Mouse (Mus musculus) cerebellum, postnatal 10 days (tissue): ENCODE results near the gene 4930503B20Rik.

Experiments
- DNase-seq, 2 experiments: peaks; one replicate each; pipeline ENCODE4 v3.0.0; 2021; ENCODE audit warnings: mixed read lengths in 2 of 2

4930503B20Rik gene

GRCm38 (mm10) chr3:146650716-146651115 is 401 bp downstream of the 4930503B20Rik start:
- DNase-seq = no peak

- no peak for DNase-seq
Observed at GRCm38 (mm10) chr3:146649311-146649894, 1.7 kb downstream of the 4930503B20Rik start.

GRCm38 (mm10) chr3:146641818-146642427 is 9.2 kb downstream of the 4930503B20Rik start:
- DNase-seq = peak; percentile 74 to 80

- no peak for DNase-seq
Observed at GRCm38 (mm10) chr3:146632506-146632905, 18.6 kb downstream of the 4930503B20Rik start.

DNA sequence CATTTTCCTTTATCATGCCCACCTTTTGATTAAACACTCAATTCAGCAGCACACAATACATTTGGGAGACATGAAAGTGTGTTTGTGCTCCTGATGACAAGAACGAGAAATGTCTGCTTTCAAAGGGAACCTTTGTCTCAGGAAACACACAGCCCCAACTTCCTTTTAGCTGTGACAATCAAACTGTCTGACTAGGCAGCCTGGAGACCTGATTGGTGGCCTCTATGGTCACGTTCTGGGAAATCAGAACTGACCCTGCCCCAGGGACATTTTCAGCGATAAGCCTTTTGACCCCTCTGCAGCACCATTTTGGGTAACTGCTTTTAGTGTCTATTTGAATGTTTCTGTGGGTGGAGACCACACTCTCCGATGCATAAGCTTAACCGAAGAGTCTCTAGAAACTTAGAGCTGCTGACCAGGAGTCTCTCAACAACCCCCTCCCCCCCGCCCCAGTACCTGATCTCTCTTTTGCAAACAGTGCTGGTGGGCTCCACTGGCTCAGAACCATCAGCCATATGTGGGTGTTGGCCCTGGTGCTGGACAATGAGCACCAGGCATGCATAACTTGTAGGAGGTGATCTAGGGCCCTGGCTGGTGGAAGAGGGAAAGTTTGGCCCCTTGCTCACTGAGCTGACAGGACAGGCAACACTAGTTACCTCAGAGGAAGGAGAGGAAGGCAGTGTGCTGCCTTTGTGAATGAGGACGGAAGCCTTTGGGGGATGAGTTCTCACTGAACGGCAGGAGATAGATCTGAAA is 22.7 kb downstream of the 4930503B20Rik start:
- DNase-seq = no peak

DNA sequence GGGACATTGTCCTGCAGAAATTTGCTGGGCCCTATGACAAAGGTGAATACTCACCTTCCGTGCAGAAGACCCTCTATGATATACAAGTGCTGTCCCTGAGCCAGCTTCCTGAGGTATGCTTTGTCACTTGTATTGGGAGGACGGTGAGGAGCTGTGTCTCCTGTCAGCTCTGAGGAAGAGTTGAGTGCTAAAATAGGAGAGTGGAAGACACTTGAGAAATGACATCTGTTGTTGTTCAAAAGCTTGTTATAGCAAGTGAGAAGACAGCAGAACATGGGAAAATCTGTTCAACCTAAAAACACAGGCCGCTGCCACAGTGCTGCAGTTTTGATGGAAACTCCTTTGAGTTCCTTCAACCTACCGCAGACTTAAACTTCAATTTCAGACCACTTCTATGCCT is 25.4 kb downstream of the 4930503B20Rik start:
- DNase-seq = no peak

GRCm38 (mm10) chr3:146621966-146622365 is 29.2 kb downstream of the 4930503B20Rik start:
- DNase-seq = no peak

DNA sequence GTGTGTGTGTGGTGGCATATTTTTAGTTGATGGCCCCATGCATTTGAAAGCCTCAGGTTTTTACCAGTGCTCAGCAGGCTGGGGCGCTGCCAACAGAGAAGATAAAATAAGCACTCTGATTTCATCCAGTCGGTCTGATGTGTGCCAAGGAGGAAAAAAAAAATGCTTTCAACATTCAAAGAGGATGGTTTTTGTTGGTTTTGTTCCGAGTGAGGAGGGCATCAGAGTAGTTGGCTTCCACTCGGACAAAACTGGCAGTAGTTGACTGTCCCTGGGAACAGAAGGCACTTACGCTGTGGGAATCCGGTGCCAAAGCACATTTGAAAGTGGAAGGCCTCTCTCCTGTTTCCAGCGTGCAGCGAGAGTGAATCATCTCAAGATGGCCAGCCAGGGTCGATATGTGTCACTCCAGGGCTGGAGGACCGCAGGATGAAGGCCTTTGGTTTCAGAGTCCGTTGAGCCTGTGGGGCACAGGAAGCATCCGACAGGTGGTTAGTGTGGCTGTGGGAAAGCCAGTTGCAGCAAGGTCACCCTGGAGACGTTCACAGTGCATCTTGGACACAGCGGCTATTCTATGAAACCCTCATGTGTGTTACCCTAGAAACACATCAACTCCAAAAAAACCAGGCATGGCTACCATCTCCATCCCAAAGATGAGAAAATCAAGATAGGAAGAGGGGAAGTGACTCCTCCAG is 30.4 kb downstream of the 4930503B20Rik start:
- peak; percentile 85 to 89 for DNase-seq

DNA sequence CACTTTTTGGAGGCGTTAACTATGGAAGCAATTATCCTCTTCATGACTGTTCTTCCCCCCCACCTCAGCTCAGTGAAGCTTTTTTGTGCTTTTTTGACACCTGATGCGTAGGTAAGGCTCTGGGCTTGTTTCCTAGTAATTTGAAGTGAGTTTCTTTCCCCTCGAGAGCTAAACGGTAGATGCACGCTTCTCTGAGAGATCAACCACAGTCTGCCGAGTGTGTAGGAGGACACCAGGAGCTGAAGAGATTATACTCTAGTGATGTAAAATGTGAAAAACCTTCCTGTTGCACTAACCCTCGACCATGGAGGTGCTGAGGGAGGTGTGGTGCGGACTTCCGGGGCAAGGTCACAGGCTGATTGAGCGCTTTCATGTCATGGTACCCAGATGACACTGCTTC is 31.0 kb downstream of the 4930503B20Rik start:
- DNase-seq = no peak

DNA sequence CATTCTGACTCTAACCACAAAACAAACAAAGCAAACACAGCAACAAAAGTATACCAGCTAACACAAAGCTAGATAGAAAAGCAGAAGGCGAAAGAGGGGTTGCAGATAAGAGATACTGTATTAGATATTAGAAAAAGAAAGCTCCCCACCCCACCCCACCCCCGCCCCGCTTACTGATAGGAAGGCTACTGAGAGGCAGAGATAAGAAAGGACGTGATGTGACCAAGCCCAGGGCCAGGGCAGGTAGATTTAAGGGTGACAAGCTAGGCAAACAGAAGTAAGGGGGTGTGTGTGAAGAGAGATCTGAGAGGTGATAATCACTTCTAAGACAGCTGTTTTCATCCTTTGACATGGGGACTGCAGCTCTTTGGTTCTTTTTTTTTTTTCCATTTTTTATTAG is 32.8 kb downstream of the 4930503B20Rik start:
- no peak for DNase-seq

- DNase-seq = no peak
Observed at GRCm38 (mm10) chr3:146617946-146618345, 33.2 kb downstream of the 4930503B20Rik start.

DNA sequence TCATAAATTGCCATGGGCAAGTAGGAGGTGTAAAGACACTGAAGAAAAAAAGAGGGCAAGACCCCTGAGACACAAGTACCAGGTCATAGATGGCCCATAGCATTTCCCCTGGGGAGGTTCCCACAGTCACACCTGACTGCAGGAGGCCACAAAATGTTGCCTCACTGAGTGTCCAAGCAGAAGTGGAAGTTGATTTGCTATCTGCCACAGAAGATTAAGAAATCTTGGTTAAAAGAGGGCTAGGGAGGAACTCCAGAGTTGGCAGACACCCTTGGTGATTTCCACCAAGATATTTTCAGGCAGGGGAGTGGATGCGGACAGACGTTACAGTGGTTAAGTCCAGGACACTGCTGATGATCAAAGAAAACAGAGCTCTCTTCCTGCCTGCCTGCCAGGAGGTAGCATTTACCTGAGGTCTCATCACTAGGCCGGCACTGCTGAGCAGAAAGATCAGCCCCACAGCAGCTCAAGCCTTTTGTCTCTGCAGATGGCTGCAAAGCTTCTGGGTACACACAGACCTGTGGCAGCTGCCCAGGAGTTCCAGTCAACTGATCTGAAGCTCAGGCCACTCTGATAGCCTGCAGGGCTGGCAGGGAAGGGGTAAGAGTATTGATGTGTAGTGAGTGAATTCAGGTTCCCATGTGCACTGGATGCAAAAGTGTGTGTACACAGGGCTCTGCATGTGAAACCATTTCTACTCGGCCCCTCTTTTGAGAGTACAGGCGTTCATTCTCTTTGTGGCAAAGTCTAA is 34.4 kb downstream of the 4930503B20Rik start:
- DNase-seq = no peak

- no peak for DNase-seq
Observed at GRCm38 (mm10) chr3:146615496-146615895, 35.6 kb downstream of the 4930503B20Rik start, which contains the start of gene Dnase2b. Gene Dnase2b (minus strand): TSS chr3:146615596.

DNA sequence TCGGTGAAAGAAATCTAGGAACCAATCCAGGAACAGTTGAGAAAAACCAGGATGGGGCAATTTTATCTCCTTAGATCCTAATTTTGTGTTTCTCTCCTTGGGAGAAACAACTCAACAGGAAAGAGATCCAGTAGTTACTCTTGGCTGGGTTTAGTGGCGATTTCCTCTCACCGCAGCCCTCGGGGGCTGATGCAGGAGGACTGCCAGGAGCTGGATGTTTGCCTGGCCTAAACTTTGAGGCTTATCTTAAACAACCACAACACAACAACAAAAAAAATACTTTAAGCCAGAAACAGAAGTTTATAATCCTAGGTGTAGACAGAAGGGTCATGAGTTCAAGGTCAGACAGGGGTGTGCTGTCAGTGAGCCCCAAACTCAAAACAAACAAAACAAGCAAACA is 39.3 kb downstream of the 4930503B20Rik start:
- DNase-seq = no peak

GRCm38 (mm10) chr3:146611261-146611660 is 39.9 kb downstream of the 4930503B20Rik start:
- DNase-seq = no peak

GRCm38 (mm10) chr3:146610322-146610721 is 40.8 kb downstream of the 4930503B20Rik start:
- DNase-seq = no peak

- no peak for DNase-seq
Observed at GRCm38 (mm10) chr3:146607368-146607767, 43.7 kb downstream of the 4930503B20Rik start.

DNA sequence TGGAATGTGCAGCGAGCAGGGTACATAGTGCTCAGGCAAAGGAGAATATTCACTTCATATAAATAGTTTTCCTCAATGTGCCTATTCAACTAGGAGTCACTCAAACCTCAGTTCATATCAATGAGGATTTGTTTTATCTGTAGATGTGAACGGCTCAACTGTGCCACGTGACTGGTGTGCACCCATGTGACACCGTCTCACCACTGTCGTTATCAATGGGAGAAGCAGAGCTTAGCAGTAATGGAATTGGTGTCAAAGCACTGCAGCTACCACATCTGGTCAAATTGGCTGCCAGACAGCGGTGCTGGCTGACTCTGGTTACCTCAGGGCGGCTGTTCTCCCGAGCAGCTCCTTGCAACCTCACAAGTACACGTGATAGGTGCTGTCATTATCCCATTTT is 46.5 kb downstream of the 4930503B20Rik start:
- no peak for DNase-seq

DNA sequence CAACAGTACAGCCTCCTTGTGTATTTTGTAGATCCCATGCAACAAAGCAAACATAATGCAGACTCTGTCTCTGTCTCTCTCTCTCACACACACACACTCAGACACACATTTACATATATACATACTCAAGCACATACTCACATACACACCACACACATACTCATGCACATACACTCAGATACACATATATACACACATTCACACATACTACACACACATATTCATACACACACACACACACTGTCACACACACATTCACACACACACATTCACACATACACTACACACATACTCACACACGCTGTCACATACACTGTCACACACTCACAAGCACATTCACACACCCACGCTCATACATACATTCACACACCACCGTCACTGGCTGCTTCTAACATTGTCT is 48.6 kb downstream of the 4930503B20Rik start:
- no peak for DNase-seq

DNA sequence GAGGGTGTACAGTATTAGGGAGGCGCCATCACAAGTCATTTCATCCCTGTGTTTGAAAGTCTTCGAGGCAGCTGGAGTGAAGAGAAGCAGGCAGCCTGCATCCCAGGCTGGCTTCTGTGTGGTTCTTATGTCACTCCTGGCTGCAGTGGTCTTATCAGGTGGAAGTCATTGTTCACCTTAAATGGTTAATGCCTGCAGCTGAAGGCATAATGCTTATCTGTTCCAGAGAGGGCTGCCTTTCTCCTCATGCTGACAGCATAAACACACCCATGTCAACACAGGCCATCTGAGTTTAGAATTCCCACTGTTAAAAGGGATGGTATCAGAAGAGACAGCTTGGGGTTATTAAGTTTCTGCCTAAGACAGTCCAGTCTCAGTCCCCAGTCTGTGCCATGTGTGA is 49.9 kb downstream of the 4930503B20Rik start:
- DNase-seq = no peak

DNA sequence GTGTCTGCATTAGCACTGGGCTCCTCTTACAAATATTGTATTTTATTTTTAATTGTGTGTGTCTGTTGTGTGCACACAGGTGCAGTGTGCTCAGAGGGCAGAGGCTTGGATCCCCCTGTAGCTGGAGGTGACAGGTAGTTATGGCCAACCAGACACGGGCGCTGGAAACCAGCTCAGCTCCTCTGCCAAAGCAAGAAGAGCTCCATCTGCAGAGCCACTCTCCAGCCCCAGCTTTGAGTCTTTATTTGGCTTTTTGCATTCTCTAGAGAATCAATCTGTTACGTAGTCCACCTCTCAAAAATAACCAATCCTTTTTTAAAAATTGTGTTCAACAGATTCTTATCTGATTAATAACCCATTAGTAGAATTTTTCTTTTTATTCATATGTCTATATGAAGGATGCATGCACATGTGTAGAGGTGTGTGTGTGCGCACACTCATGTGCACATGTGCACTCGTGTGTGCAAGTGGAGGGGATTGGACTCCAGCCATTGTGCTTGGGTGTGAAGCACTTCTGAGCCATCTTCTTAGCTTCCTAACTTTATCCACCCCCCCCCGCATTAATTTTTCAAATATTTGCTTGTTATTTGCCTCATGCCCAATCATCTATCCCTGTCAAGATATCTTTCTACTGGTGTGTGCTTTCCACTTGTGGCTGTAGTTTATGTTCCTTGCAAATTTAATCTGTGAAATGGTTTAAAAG is 51.8 kb downstream of the 4930503B20Rik start:
- DNase-seq = peak; percentile 25 to 27

GRCm38 (mm10) chr3:146598411-146598810 is 52.7 kb downstream of the 4930503B20Rik start:
- DNase-seq = no peak
